Mouse (Mus musculus) neutrophil, adult 5-6 weeks (primary cell): ENCODE data around the gene Bdh1. TPM values are rescaled to one million over a fixed set of nuclear protein-coding genes. Genes with fewer than 3 reads are reported as not detected.

Source experiments
- ATAC-seq: fragments of 151-379, 151-347 bp; 2 replicates; pipeline ENCODE4 v1.8.0; 2017; ENCODE audit warnings: mild to moderate bottlenecking, moderate TSS enrichment; ENCODE audit not compliant: insufficient number of reproducible peaks, poor library complexity, low FRiP score, severe bottlenecking; ENCODE audit errors: extremely low read depth
- total RNA-seq: library from RNA; stranded (forward); fragments of 200-1000 nt; gene quantifications from 2 replicates; pipeline ENCODE4 v1.2.3, GENCODE M21; 2017

Bdh1 gene
- total RNA-seq, 1 experiment from 2014 or later, result 7.4 TPM

GRCm38 (mm10) chr16:31425508-31425907 is 3.4 kb downstream of the Bdh1 start:
- ATAC-seq, result no peak

- no peak for ATAC-seq
These were observed 4.5 kb downstream of the Bdh1 start for GRCm38 (mm10) chr16:31426496-31427126.

DNA sequence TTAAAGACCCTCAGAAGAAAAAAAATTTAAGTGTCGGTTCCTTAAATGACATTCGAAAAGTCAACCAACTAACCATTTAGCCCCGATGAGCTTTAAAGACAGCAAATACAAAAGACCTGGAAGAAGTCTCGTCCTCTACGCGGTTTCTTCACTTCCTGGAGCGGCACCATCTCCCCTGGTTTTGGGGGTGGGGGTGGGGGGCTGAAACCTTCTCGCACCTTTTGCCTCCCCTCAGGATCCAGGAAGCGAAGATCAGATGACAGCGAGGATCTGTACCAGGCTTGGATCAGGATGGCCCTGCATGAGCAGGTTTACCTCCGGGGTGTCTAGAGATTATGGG is 6.2 kb downstream of the Bdh1 start:
- no peak for ATAC-seq

GRCm38 (mm10) chr16:31428675-31429470 is 6.8 kb downstream of the Bdh1 start:
- ATAC-seq, result no peak

DNA sequence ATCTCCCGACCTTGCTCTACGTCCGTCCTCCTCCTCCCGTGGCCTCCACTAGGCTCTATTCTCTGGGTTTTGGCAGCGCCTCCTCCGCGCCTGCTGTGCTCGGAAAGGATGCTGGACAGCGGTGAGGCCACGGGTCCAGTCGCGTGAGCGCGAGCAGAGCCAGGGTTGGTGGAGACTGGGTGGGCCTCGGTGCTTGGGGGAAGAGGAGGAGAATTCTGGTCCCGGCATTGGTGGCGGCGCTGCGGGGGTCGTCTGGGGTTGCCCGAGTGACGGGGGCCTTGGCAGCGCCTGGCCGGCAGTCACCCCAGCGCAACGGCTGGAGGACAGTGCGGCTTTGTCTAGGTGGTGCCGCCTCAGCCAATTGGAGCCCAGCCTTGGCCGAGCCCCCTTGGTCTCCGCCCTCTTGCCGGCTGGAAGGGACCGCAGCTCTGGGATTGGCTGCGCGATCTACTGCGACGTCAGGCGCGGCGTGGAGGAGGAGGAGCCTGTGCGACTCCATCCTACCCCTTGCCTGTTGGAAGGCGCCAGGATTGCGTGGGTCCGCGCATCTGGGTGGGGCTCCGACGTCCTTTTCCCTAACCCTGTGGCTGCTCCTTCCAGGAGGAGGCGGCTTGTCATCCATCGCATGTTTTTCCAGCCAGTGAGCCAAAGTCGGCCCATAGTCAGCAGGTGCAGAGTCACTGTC is 7.5 kb downstream of the Bdh1 start:
- ATAC-seq, result peak; percentile 75

DNA sequence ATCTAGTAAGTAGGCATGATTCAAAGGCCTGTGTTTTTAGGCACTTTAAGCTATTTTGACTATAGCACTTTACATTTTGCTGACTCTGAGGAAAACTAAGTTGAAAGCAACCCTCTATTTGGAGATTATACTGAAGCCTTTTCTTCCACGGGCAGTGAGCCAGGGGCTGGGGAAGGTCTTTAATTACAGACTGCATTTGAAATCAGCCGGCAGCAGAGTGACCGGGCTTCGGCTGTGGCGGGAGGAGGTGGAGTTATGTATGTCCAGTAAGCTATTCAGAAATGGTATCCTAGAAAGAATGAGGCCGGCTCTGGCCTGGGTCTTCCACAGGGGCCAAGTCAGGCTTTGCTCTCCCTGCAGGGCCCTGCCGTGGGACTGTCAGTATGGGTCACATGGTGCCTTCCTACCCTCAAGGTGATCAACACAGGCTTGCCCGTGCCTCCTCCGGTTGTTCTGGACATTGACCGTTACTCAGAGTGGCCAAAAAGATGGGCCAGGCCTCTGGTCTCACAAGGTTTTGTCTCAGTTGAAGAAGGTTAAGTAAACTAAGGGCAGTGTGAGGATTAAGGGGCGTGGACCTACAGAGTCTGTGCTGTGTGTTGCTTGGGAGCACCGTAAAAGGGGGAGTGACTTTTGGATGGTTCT is 11.5 kb downstream of the Bdh1 start:
- no peak for ATAC-seq

DNA sequence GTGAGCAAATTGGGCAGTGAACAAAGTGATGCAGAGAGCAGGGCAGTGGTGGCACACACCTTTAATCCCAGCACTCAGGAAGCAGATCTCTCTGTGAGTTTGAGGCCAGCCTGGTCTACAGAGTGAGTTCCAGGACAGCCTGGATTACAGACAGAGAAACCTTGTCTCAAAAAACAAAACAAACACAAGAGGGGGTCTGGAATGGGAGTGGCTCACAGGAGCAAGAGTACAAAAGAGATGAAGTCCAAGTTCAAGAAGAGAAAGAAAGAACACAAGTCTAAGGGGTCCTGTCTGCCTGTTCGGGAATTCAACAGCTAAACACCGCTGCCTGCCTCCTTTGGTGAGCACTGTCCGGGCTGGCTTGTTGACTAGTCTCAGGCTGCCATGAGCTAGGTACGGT is 13.1 kb downstream of the Bdh1 start:
- ATAC-seq, result no peak

DNA sequence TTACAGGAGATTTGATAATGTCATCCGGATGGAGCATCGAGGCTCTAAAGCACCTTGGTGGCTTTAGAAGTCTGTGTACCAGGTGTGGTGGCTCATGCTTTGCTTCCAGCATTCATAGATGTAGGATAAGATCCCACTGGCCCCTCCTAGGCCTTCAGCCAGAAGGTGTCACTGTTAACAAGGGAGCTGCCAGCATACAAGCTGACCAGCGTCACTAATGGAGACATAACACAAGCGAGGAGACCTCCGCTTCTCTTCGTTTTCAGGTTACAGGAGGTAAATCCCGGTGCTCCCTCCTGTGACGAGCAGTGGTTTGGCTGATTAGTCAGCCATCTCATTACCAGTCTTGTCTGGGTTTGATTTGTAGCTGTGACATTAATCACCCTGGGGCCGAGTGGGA is 14.0 kb downstream of the Bdh1 start:
- ATAC-seq, result no peak

DNA sequence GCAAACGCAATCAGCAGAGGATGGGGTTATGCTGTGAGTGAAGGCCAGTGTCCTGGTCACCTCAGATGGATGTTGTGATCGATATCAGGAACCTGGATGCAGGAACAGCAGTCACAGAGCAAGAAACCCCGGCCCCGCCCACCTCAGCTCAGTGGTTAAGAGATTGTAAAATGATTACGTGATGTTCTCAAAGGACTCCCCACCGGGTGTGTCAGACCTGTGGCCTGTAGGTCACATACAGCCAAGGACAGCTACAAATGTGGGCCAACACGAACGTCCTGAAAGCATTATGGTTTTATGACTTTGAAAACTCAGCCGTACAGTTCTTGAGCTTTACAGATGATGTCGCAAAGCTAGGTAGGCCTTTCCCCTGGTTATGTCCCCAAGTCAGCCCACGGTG is 15.3 kb downstream of the Bdh1 start:
- ATAC-seq, result no peak

DNA sequence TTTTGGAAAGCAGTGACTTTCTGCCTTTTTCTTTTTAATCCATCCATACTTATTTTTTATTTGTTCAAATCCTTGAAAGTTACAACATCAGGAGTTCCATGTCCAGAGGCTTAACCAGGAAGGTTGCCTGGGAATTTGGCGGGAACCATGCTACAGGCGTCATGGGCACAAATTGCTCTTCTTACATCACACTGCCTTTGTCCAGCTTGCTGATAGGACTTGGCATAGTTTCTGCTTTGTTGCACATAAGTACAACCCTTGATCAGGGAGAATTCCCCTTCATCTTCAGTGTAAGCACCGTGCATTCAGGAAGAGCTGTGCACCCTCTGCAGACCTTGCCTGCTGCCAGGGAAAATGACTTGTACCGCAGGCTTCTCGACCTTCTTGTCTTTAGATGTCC is 17.4 kb downstream of the Bdh1 start:
- ATAC-seq, result no peak

DNA sequence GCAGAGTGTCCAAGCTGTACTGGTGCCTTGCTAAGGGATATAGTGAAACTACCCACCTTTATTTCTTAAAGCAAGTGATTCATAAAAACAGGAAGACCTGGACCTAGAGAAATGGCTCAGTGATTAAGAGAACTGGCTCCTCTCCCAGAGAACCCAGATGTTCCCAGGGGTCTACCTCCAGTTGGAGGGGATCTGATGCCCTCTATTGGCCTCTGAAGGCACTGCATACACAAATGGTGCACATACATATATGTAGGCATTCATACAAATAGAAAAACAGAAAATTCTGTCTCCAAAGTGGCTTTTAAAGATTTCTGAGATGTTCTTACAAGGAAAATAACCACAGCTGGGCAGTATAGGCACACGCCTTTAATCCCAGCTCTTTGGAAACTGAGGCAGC is 18.0 kb downstream of the Bdh1 start:
- no peak for ATAC-seq

GRCm38 (mm10) chr16:31444521-31444920 is 22.4 kb downstream of the Bdh1 start:
- no peak for ATAC-seq

DNA sequence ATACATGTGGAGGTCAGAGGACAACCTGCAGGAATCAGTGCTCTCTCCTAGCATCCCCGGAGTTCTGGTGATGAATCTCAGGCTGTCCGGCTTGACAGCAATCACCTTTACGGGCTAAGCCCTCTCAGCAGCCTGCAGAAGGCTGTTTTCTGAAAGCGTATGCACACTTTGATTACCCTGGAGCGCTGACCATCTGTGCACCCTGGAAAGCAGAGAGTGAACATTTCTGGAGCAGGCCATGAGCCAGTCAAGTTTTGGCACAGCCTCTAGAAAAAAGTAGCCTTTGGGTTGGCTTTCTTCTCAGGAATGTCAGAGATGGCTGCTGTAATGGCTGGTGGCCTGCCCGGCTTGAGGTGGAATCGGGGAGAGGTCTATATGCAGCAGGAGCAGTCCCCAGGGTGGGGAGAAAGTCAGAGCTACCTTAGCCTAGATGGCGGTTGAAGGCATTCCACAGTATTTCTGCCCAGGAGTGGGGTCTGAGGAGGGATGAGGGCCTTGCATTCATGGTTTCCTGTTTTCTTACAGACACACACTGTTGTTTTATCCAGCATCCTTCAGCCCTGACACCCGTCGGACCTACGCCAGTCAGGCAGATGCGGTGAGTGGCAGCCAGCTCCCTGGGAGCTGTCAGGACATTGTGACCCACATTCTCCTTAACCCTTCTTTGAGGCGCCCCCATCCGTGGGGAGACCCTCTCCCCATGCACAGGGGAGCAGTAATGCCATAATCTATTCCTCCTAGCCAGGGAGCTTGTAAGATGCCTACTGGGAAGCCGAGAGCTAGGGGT is 24.2 kb downstream of the Bdh1 start:
- no peak for ATAC-seq

DNA sequence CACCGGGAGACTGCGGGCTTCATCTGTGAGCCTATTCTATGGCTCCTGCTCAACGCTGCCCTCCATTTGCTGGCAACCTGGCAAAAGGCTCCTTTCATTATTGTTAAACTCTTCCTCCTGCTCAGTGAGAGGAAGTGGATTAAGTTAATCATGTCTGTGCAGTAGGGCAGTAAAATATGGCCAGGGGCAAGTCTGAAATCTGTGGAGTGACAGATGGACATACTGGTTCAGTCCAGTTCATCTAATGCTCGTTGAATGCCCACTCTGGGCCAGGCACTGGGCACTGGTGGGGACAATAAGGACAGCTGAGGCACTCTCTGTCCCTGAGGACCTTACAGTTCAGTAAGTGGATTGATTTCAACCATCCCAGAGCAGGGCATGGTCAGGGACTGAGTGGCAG is 27.9 kb downstream of the Bdh1 start:
- ATAC-seq, result no peak

- ATAC-seq, result no peak
These were observed 29.2 kb downstream of the Bdh1 start for GRCm38 (mm10) chr16:31451235-31451634.

GRCm38 (mm10) chr16:31452467-31452866 is 30.4 kb downstream of the Bdh1 start:
- no peak for ATAC-seq

DNA sequence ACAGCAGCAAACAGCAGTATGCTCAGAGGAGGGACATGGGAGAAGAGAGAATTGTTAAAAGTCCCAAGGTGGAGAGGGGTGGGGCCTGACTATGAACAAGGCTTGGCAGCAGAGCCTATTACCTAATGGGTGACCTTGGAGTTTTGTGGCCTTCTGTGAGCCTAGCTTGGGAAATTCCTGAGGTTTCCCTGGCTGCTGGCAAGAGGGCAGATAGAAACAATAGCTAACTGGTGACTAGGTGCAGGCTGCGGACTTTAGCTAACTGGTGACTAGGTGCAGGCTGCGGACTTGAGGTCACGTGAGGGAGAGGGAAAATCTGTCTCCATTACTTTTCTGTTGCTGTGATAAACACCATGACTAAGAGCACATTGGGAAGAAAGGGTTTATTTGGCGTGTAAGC is 31.9 kb downstream of the Bdh1 start:
- ATAC-seq, result no peak

DNA sequence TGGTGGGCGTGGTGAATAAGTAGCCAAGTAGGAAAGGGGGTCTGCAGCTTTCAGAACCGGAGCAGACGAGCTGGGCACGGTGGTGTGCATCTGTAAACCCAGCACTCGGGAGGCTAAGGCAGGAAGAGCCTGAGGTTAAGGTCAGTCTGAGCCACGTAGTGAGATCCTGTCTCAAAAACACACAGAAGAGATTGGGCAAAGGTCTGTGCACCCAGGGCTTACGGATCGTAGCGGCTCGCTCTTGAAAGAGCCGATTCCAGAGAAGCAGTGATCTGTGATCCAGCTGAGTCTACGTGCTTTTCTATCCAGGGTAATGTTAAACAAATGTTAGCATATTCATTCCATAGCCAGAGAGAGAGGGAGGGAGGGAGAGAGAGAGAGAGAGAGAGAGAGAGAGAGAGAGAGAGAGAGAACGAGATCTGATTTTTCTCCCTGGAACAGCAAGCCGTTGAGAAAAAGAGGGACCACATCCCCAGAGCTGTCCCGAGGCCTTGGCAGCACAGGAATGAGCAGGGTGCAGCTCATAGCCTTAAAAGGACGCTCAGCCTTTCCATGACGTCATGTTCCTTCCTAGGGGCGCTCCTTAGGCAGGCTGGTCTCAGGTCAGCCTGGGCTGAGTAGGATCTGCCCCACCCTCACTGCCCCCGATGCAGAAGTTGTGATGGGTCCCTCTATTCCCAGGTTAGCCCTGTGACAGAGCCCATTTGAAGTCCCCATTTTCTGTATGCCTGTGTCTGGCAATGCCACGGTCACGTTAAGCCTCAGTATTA is 33.4 kb downstream of the Bdh1 start:
- no peak for ATAC-seq
